Mouse (Mus musculus) stomach, postnatal 0 days (tissue): ENCODE results near the gene Sh3bgrl2. TPM values are rescaled to one million over a fixed set of nuclear protein-coding genes. Genes with fewer than 3 reads are reported as not detected.
A peak's percentile ranks its signal among the peaks of the same experiment; 100 is the strongest.

Experiments used
- ATAC-seq: fragments of 200-750 bp; cut with Nextera tagmentation; 2 replicates; pipeline ENCODE4 v1.8.0; 2017; ENCODE audit not compliant: low FRiP score, low TSS enrichment
- DNase-seq: peaks from one replicate; pipeline ENCODE4 v3.0.0-alpha.2; 2016; ENCODE audit warnings: low spot score
- H3K27ac ChIP-seq: fragments of 300-500 bp; sonication (generic); replicated peaks from 2 replicates; pipeline ENCODE4 v1.5.1; 2014; ENCODE audit warnings: mild to moderate bottlenecking, control low read depth
- H3K27me3 ChIP-seq: fragments of 300-500 bp; sonication (generic); 2 replicates; pipeline ENCODE4 v1.6.1; 2014; ENCODE audit warnings: low read length; ENCODE audit not compliant: control insufficient read depth, insufficient read depth
- H3K36me3 ChIP-seq: fragments of 300-500 bp; sonication (generic); 2 replicates; pipeline ENCODE4 v1.6.1; 2014; ENCODE audit warnings: low read length, mixed read lengths; ENCODE audit not compliant: control insufficient read depth, insufficient read depth
- H3K4me1 ChIP-seq: fragments of 300-500 bp; sonication (generic); replicated peaks from 2 replicates; pipeline ENCODE4 v1.6.1; 2014; ENCODE audit warnings: antibody characterized with exemption; ENCODE audit not compliant: control insufficient read depth, insufficient read depth
- H3K4me2 ChIP-seq: fragments of 300-500 bp; sonication (generic); replicated peaks from 2 replicates; pipeline ENCODE4 v1.6.1; 2014; ENCODE audit warnings: low read depth, mild to moderate bottlenecking, control low read depth, moderate library complexity
- H3K4me3 ChIP-seq: fragments of 300-500 bp; sonication (generic); 2 replicates; pipeline ENCODE4 v1.5.1; 2014; ENCODE audit warnings: low read depth, low read length, control low read depth
- H3K9ac ChIP-seq: fragments of 300-500 bp; sonication (generic); 2 replicates; pipeline ENCODE4 v1.6.1; 2014; ENCODE audit warnings: mild to moderate bottlenecking, low read length, control low read depth, mixed read lengths
- H3K9me3 ChIP-seq: fragments of 300-500 bp; sonication (generic); 2 replicates; pipeline ENCODE4 v1.6.1; 2016; ENCODE audit warnings: low read length; ENCODE audit not compliant: control insufficient read depth
- CTCF ChIP-seq: IDR thresholded peaks from 2 replicates; pipeline ENCODE4 v1.5.1; 2016; ENCODE audit warnings: antibody characterized with exemption, low read depth, mild to moderate bottlenecking, moderate library complexity
- EP300 ChIP-seq: optimal IDR thresholded peaks from 2 replicates; pipeline ENCODE3; 2016; ENCODE audit warnings: antibody characterized with exemption
- WGBS: fragments of 180-500 bp; shearing (Covaris S2); extraction: QIAGEN DNeasy Blood & Tissue Kit; methylation state at CpG from one replicate; pipeline ENCODE4 v1.1.7; 2014; 5-methylcytosine and 5-hydroxymethylcytosine counted together
- polyA plus RNA-seq: library from polyadenylated mRNA; unstranded; fragments of >200 nt; fragmentation: Nextera tagmentation; extraction: Ambion mirVana; gene quantifications from 2 replicates; pipeline ENCODE4 v1.2.1, GENCODE M21; 2015

The Sh3bgrl2 gene
- polyA plus RNA-seq, 1 experiment from 2014 or later: 114 TPM

- 91% methylated on average over 4 of the region's 4 CpGs for WGBS
- H3K4me2 ChIP-seq: no peak overlapping the region
Observed at GRCm38 (mm10) chr9:83536959-83537358, 11.2 kb upstream of the Sh3bgrl2 start.

GRCm38 (mm10) chr9:83537510-83537909 lies 10.6 kb upstream of the Sh3bgrl2 start:
- H3K9ac ChIP-seq: no peak overlapping the region
- H3K27me3 ChIP-seq: no peaks in the 10 kb centered on the region
- H3K4me2 ChIP-seq: no peak overlapping the region
- no peak for DNase-seq
- H3K4me3 ChIP-seq: no peak overlapping the region
- H3K9me3 ChIP-seq: no peaks in the 10 kb centered on the region
- WGBS: 25% methylated on average over 2 of the region's 2 CpGs
- H3K4me1 ChIP-seq: no peaks in the 10 kb centered on the region
- no peak for ATAC-seq
- TF ChIP-seq EP300 (no peak), CTCF (no peak)
- no peaks in the 10 kb centered on the region for H3K36me3 ChIP-seq
- H3K27ac ChIP-seq: no peak overlapping the region

More at GRCm38 (mm10) chr9:83536959-83537358, 11.2 kb upstream of the Sh3bgrl2 start:
- Histone ChIP-seq H3K4me1 (no peaks in the 10 kb centered on the region), H3K4me3 (no peak overlapping the region), H3K27me3 (no peaks in the 10 kb centered on the region), H3K27ac (no peak overlapping the region), H3K9ac (no peak overlapping the region), H3K9me3 (no peaks in the 10 kb centered on the region), H3K36me3 (no peaks in the 10 kb centered on the region)
- no peak for ATAC-seq
- no peak for TF ChIP-seq EP300
- TF ChIP-seq CTCF: no peak
- DNase-seq: no peak

GRCm38 (mm10) chr9:83537921-83538536 lies 10.1 kb upstream of the Sh3bgrl2 start:
- H3K36me3 ChIP-seq: no peaks in the 10 kb centered on the region
- no peak overlapping the region for H3K9ac ChIP-seq
- no peaks in the 10 kb centered on the region for H3K27me3 ChIP-seq
- H3K27ac ChIP-seq: no peak overlapping the region
- DNase-seq (no peak), ATAC-seq (no peak)
- TF ChIP-seq CTCF (no peak), EP300 (no peak)
- H3K4me2 ChIP-seq: no peak overlapping the region
- no peaks in the 10 kb centered on the region for H3K4me1 ChIP-seq
- no peaks in the 10 kb centered on the region for H3K9me3 ChIP-seq
- no peak overlapping the region for H3K4me3 ChIP-seq
- 51% methylated on average over 15 of the region's 15 CpGs for WGBS

GRCm38 (mm10) chr9:83539809-83540491 lies 8.2 kb upstream of the Sh3bgrl2 start:
- Histone ChIP-seq H3K36me3 (no peaks in the 10 kb centered on the region), H3K27me3 (no peaks in the 10 kb centered on the region), H3K9ac (no peak overlapping the region), H3K4me1 (no peaks in the 10 kb centered on the region), H3K4me2 (no peak overlapping the region), H3K27ac (no peak overlapping the region), H3K9me3 (no peaks in the 10 kb centered on the region), H3K4me3 (no peak overlapping the region)
- 87% methylated on average over 14 of the region's 14 CpGs for WGBS
- ATAC-seq: no peak
- TF ChIP-seq EP300: no peak
- TF ChIP-seq CTCF: no peak
- no peak for DNase-seq

GRCm38 (mm10) chr9:83540492-83540857 lies 7.7 kb upstream of the Sh3bgrl2 start:
- Histone ChIP-seq H3K4me3 (no peak overlapping the region), H3K9me3 (no peaks in the 10 kb centered on the region), H3K27ac (no peak overlapping the region), H3K9ac (no peak overlapping the region), H3K27me3 (no peaks in the 10 kb centered on the region), H3K36me3 (no peaks in the 10 kb centered on the region), H3K4me1 (no peaks in the 10 kb centered on the region), H3K4me2 (no peak overlapping the region)
- no peak for DNase-seq
- 0 out of 2 replicates have a peak, but pooled peaks have one; percentile 26 for ATAC-seq
- WGBS: 79% methylated on average over 4 of the region's 4 CpGs
- TF ChIP-seq CTCF (no peak), EP300 (no peak)

GRCm38 (mm10) chr9:83540975-83541374 lies 7.2 kb upstream of the Sh3bgrl2 start:
- DNase-seq (no peak), ATAC-seq (no peak)
- Histone ChIP-seq H3K4me1 (no peaks in the 10 kb centered on the region), H3K27ac (no peak overlapping the region), H3K4me2 (no peak overlapping the region), H3K27me3 (no peaks in the 10 kb centered on the region), H3K36me3 (no peaks in the 10 kb centered on the region), H3K4me3 (no peak overlapping the region), H3K9me3 (no peaks in the 10 kb centered on the region), H3K9ac (no peak overlapping the region)
- 34% methylated on average over 3 of the region's 3 CpGs for WGBS
- TF ChIP-seq EP300 (no peak), CTCF (no peak)
